In the genomic region with DNA sequence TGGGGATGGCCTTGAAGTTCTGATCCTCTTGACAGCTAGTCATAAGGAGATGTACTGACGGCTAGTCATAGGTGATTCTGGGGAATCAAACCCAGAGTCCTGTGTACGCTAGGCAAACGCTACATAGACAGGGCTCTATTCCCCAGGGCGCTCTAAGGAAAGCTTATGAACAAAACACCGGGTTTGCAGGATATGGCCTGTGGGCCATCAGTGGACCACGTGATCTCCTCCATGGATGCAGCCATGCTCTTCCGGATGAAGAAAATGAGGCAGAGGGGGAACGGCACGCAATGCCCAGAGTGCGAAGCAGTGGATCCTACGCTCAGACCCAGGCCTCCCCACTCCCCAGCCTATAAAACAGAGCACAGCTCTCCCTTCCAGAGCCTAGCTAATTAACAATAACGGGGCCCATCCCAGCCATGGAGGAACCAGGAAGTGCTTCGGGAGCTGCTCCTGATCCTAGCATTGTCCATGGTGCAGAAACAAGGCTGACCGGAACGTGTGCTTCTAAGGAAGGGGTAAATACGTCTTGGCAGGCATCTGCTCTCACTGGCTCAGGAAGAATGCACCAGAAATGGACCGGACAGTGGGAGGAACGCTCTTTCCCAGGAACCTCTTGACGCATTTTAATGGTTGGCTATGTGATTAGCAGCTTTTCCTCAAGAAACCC, we compare ENCODE assay signal across 14 mouse cellular contexts. TPM values are rescaled to one million over a fixed set of nuclear protein-coding genes. Genes with fewer than 3 reads are reported as not detected.
DNase-seq lines count a peak whose midpoint lies in the region; ATAC-seq and TF ChIP-seq lines count a peak whose summit lies in the region.
"Had no signal": no experiment of that assay in that cellular context is flagged by ENCODE, and none has a peak within 500 bp of the region (broad histone marks: within the 10 kb centered on the region; RNA-seq: fewer than 3 reads in every experiment).

No protein-coding gene starts in this region.

- H3K9ac ChIP-seq in midbrain, embryonic 11.5 days (ENCODE audit: low read length), result no peak overlapping the region
- no peak overlapping the region for H3K9ac ChIP-seq in midbrain, embryonic 16.5 days (ENCODE audit: low read depth, low read length)
- no peak overlapping the region for H3K9ac ChIP-seq in stomach, postnatal 0 days (ENCODE audit: low read length)
- H3K9ac ChIP-seq: embryonic facial prominence, embryonic 15.5 days; forebrain, postnatal 0 days had no signal

- H3K27me3 ChIP-seq in midbrain, embryonic 11.5 days (ENCODE audit: control insufficient read depth, insufficient read depth, low read length), result no peaks in the 10 kb centered on the region
- no peaks in the 10 kb centered on the region for H3K27me3 ChIP-seq in midbrain, embryonic 16.5 days (ENCODE audit: control insufficient read depth, insufficient read depth, low read depth, low read length)
- H3K27me3 ChIP-seq in limb, embryonic 10.5 days (ENCODE audit: low read depth, poor library complexity, severe bottlenecking), result 0 out of 2 replicates have a peak, but pooled peaks cover 7% of the 10 kb centered on the region
- H3K27me3 ChIP-seq in stomach, postnatal 0 days (ENCODE audit: control insufficient read depth, insufficient read depth, low read length), result no peaks in the 10 kb centered on the region
- H3K27me3 ChIP-seq in cerebellum, adult 2 months (ENCODE audit: control insufficient read depth, insufficient read depth, low read length), result no peaks in the 10 kb centered on the region
- H3K27me3 ChIP-seq: embryonic facial prominence, embryonic 15.5 days had no signal

- no peak overlapping the region for H3K27ac ChIP-seq in midbrain, embryonic 11.5 days (ENCODE audit: low read depth, low read length)
- H3K27ac ChIP-seq in midbrain, embryonic 16.5 days (ENCODE audit: low read length), result no peak overlapping the region
- H3K27ac ChIP-seq in limb, embryonic 10.5 days, result peak overlapping the region; percentile 50; the same call in 1 of the 2 replicates
- 0 out of 2 replicates have a peak overlapping the region, but pooled peaks have one; percentile 46 for H3K27ac ChIP-seq in stomach, postnatal 0 days (replicated peaks)
- no peak overlapping the region for H3K27ac ChIP-seq in cerebellum, adult 2 months (ENCODE audit: insufficient read depth, low read length)
- H3K27ac ChIP-seq: embryonic facial prominence, embryonic 15.5 days had no signal

- no peaks in the 10 kb centered on the region for H3K4me1 ChIP-seq in midbrain, embryonic 11.5 days (ENCODE audit: control insufficient read depth, insufficient read depth, low read length)
- H3K4me1 ChIP-seq in midbrain, embryonic 16.5 days (ENCODE audit: control insufficient read depth, insufficient read depth, low read length), result peaks cover 6% of the 10 kb centered on the region; the same call in 1 of the 2 replicates
- H3K4me1 ChIP-seq in limb, embryonic 10.5 days, result peaks cover 42% of the 10 kb centered on the region
- no peaks in the 10 kb centered on the region for H3K4me1 ChIP-seq in stomach, postnatal 0 days (replicated peaks; ENCODE audit: control insufficient read depth, insufficient read depth)
- no peaks in the 10 kb centered on the region; the same call in 1 of the 2 replicates for H3K4me1 ChIP-seq in cerebellum, adult 2 months (ENCODE audit: control insufficient read depth, insufficient read depth, low read length)

- 83% methylated on average over 19 of the region's 19 CpGs for WGBS in midbrain, embryonic 11.5 days
- WGBS in midbrain, embryonic 16.5 days, result 77% methylated on average over 19 of the region's 19 CpGs
- 82% methylated on average over 19 of the region's 19 CpGs for WGBS in limb, embryonic 10.5 days
- 64% methylated on average over 19 of the region's 19 CpGs for WGBS in stomach, postnatal 0 days
- WGBS in cerebellum, adult 2 months, result 83% methylated on average over 19 of the region's 19 CpGs

- H3K9me3 ChIP-seq in midbrain, embryonic 11.5 days (ENCODE audit: control insufficient read depth, low read length), result no peaks in the 10 kb centered on the region
- no peaks in the 10 kb centered on the region for H3K9me3 ChIP-seq in midbrain, embryonic 16.5 days (replicated peaks; ENCODE audit: control insufficient read depth, low read length, poor library complexity, severe bottlenecking)
- H3K9me3 ChIP-seq in limb, embryonic 10.5 days (replicated peaks), result no peaks in the 10 kb centered on the region
- H3K9me3 ChIP-seq in stomach, postnatal 0 days (ENCODE audit: control insufficient read depth, low read length), result no peaks in the 10 kb centered on the region
- H3K9me3 ChIP-seq: embryonic facial prominence, embryonic 15.5 days had no signal

- peak; percentile 77 for DNase-seq in heart, adult 8-10 months (ENCODE audit: low spot score)
- no peak for DNase-seq in heart, postnatal 14 days
- peak; percentile 69 for DNase-seq in midbrain, embryonic 11.5 days (ENCODE audit: low spot score, missing footprints)
- no peak for DNase-seq in limb, embryonic 10.5 days (ENCODE audit: low spot score)
- no peak for DNase-seq in stomach, postnatal 0 days (ENCODE audit: low spot score)
- no peak for DNase-seq in cerebellum, adult 2 months
- no peak for DNase-seq in cerebellum, adult 9-10 months
- DNase-seq: adrenal gland, adult 2 months; cerebellum, adult 11-12 months; forebrain, postnatal 0 days; liver; right cerebral cortex, postnatal 4 days had no signal

- no peaks in the 10 kb centered on the region for H3K36me3 ChIP-seq in midbrain, embryonic 11.5 days (ENCODE audit: control insufficient read depth, insufficient read depth, low read length)
- H3K36me3 ChIP-seq in midbrain, embryonic 16.5 days (ENCODE audit: control insufficient read depth, insufficient read depth, low read length), result no peaks in the 10 kb centered on the region
- H3K36me3 ChIP-seq in limb, embryonic 10.5 days, result no peaks in the 10 kb centered on the region
- no peaks in the 10 kb centered on the region for H3K36me3 ChIP-seq in stomach, postnatal 0 days (ENCODE audit: control insufficient read depth, insufficient read depth, low read length)
- H3K36me3 ChIP-seq: embryonic facial prominence, embryonic 15.5 days had no signal

- H3K4me2 ChIP-seq in midbrain, embryonic 11.5 days, result no peak overlapping the region
- H3K4me2 ChIP-seq in midbrain, embryonic 16.5 days (ENCODE audit: low read length), result no peak overlapping the region
- no peak overlapping the region for H3K4me2 ChIP-seq in stomach, postnatal 0 days (replicated peaks; ENCODE audit: low read depth)
- H3K4me2 ChIP-seq: embryonic facial prominence, embryonic 15.5 days had no signal

- no peak overlapping the region for H3K4me3 ChIP-seq in midbrain, embryonic 11.5 days (ENCODE audit: low read depth, low read length)
- no peak overlapping the region for H3K4me3 ChIP-seq in midbrain, embryonic 16.5 days (ENCODE audit: low read depth, low read length)
- H3K4me3 ChIP-seq in limb, embryonic 10.5 days, result no peak overlapping the region
- H3K4me3 ChIP-seq in stomach, postnatal 0 days (ENCODE audit: low read depth, low read length), result no peak overlapping the region
- no peak overlapping the region for H3K4me3 ChIP-seq in cerebellum, adult 2 months (replicated peaks; ENCODE audit: insufficient read depth, low read depth, low read length)
- H3K4me3 ChIP-seq: embryonic facial prominence, embryonic 15.5 days had no signal

- ATAC-seq in midbrain, embryonic 11.5 days (ENCODE audit: low FRiP score), result no peak
- no peak for ATAC-seq in midbrain, embryonic 16.5 days
- no peak for ATAC-seq in stomach, postnatal 0 days (ENCODE audit: low FRiP score, low TSS enrichment)
- ATAC-seq: forebrain, postnatal 0 days had no signal

- intact Hi-C loops in heart, postnatal 14 days (cut with DNase I), result loop anchor here (2.0 kb wide), 2 partner anchors 24 to 46 kb away; no protein-coding TSS in a partner anchor

- no peak for TF ChIP-seq EP300 in stomach, postnatal 0 days (optimal IDR thresholded peaks at IDR 0.05)

- TF ChIP-seq POLR2A in cerebellum, adult 2 months (IDR thresholded peaks at IDR 0.05; ENCODE audit: borderline replicate concordance, insufficient read depth, low read length), result no peak

- no peak for TF ChIP-seq CTCF in stomach, postnatal 0 days (IDR thresholded peaks at IDR 0.05; ENCODE audit: low read depth)
- TF ChIP-seq CTCF in cerebellum, adult 2 months (IDR thresholded peaks at IDR 0.05; ENCODE audit: borderline replicate concordance, insufficient read depth, low read depth, low read length), result no peak

RNA-seq across cellular contexts. Expression of a gene that starts 36.5 kb away (rescaled TPM):
- 10 to 100 TPM; 20.2 to 34.2 (median 28.5) TPM for total RNA-seq in heart, adult 8-10 months (2022)
- total RNA-seq in heart, postnatal 14 days (2021), result 10 to 100 TPM; 42.2 to 43.4 TPM
- 1.5 and 2.0 TPM in 2 replicates for polyA plus RNA-seq in midbrain, embryonic 11.5 days (2014; fragmentation: Nextera tagmentation; extraction: Ambion mirVana)
- polyA plus RNA-seq in midbrain, embryonic 16.5 days (2015; fragmentation: Nextera tagmentation; extraction: Ambion mirVana), result 4.3 and 6.8 TPM in 2 replicates
- polyA plus RNA-seq in limb, embryonic 10.5 days (2016; fragmentation: Nextera tagmentation; extraction: Ambion mirVana), result 1.5 and 2.0 TPM in 2 replicates
- 3.1 and 3.6 TPM in 2 replicates for polyA plus RNA-seq in stomach, postnatal 0 days (2015; fragmentation: Nextera tagmentation; extraction: Ambion mirVana)
- 15.4 and 16.0 TPM in 2 replicates for polyA plus RNA-seq in cerebellum, adult 2 months (2012; rRNA removed)

RNA-seq across cellular contexts. Expression of a gene that starts 39.9 kb away (rescaled TPM):
- 100 to 1,000 TPM in 2 of 4 experiments, 10 to 100 TPM in 2; 91.7 to 111 (median 98.9) TPM for total RNA-seq in heart, adult 8-10 months (2022)
- 10 to 100 TPM; 77.8 to 79.6 TPM for total RNA-seq in heart, postnatal 14 days (2021)
- polyA plus RNA-seq in midbrain, embryonic 11.5 days (2014; fragmentation: Nextera tagmentation; extraction: Ambion mirVana), result 6.2 and 7.4 TPM in 2 replicates
- polyA plus RNA-seq in midbrain, embryonic 16.5 days (2015; fragmentation: Nextera tagmentation; extraction: Ambion mirVana), result 66.2 and 83.9 TPM in 2 replicates
- 1.4 and 3.2 TPM in 2 replicates for polyA plus RNA-seq in limb, embryonic 10.5 days (2016; fragmentation: Nextera tagmentation; extraction: Ambion mirVana)
- polyA plus RNA-seq in stomach, postnatal 0 days (2015; fragmentation: Nextera tagmentation; extraction: Ambion mirVana), result 53.7 TPM in 2 replicates
- 448 and 455 TPM in 2 replicates for polyA plus RNA-seq in cerebellum, adult 2 months (2012; rRNA removed)

RNA-seq across cellular contexts. Expression of a gene that starts 40.4 kb away (rescaled TPM):
- 100 to 1,000 TPM; 125 to 157 (median 135) TPM for total RNA-seq in heart, adult 8-10 months (2022)
- total RNA-seq in heart, postnatal 14 days (2021), result 100 to 1,000 TPM; 278 to 293 TPM
- 1,032 and 1,053 TPM in 2 replicates for polyA plus RNA-seq in midbrain, embryonic 11.5 days (2014; fragmentation: Nextera tagmentation; extraction: Ambion mirVana)
- 524 and 548 TPM in 2 replicates for polyA plus RNA-seq in midbrain, embryonic 16.5 days (2015; fragmentation: Nextera tagmentation; extraction: Ambion mirVana)
- polyA plus RNA-seq in limb, embryonic 10.5 days (2016; fragmentation: Nextera tagmentation; extraction: Ambion mirVana), result 1,077 and 1,189 TPM in 2 replicates
- polyA plus RNA-seq in stomach, postnatal 0 days (2015; fragmentation: Nextera tagmentation; extraction: Ambion mirVana), result 706 and 736 TPM in 2 replicates
- polyA plus RNA-seq in cerebellum, adult 2 months (2012; rRNA removed), result 678 and 692 TPM in 2 replicates

Comparison
In these comparisons a context has a peak if more than half of its experiments do, and no peak if none do; other contexts are left out.
1. DNase-seq: peak in heart, adult 8-10 months (single experiment) and midbrain, embryonic 11.5 days (single experiment); none in heart, postnatal 14 days (0 of 2), limb, embryonic 10.5 days (single experiment), stomach, postnatal 0 days (single experiment), cerebellum, adult 2 months (0 of 2) and cerebellum, adult 9-10 months (single experiment).
2. H3K27ac ChIP-seq: peak in limb, embryonic 10.5 days (single experiment) and stomach, postnatal 0 days (single experiment); none in midbrain, embryonic 11.5 days (single experiment), midbrain, embryonic 16.5 days (single experiment) and cerebellum, adult 2 months (single experiment).